In the genomic region with DNA sequence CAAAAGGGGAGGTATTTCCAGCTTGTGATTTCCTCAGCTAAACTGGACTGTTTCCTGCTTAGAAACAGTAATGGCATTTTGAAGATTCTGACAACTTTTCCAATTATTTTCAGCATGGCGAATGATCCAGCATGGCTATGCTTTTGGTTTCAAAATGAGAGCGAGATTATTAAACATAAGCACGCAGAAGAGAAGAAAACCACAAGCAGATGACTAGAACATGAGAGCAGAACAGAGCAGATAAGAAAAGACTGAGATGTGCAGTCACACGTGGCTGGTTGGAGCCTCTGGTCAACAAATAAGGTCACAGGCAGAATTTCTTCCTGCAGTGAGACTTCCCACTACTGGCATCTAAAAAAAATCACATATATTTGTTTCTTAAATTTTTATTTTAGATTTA, we compare ENCODE assay signal across 14 mouse cellular contexts. TPM values are rescaled to one million over a fixed set of nuclear protein-coding genes. Genes with fewer than 3 reads are reported as not detected.
A peak's percentile ranks its signal among the peaks of the same experiment; 100 is the strongest.
DNase-seq lines count a peak whose midpoint lies in the region; ATAC-seq and TF ChIP-seq lines count a peak whose summit lies in the region.
"Had no signal": no experiment of that assay in that cellular context is flagged by ENCODE, and none has a peak within 500 bp of the region (broad histone marks: within the 10 kb centered on the region; RNA-seq: fewer than 3 reads in every experiment).

No protein-coding gene starts in this region.

- no peak for TF ChIP-seq CTCF in left cerebral cortex, adult 2 months (IDR thresholded peaks at IDR 0.05)

- peak overlapping the region; percentile 75; the same call in 1 of the 2 replicates for H3K27ac ChIP-seq in heart, embryonic 10.5 days
- peak overlapping the region; percentile 95 for H3K27ac ChIP-seq in liver, embryonic 15.5 days (replicated peaks)
- no peak overlapping the region for H3K27ac ChIP-seq in forebrain, embryonic 13.5 days
- H3K27ac ChIP-seq in left cerebral cortex, adult 2 months = no peak overlapping the region
- H3K27ac ChIP-seq: hindbrain, embryonic 14.5 days; macrophage had no signal

- no peak for ATAC-seq in megakaryocyte, adult 5-6 weeks (ENCODE audit: poor library complexity, severe bottlenecking)
- peak; percentile 53 for ATAC-seq in liver, embryonic 15.5 days (ENCODE audit: insufficient read depth)
- ATAC-seq in forebrain, embryonic 13.5 days = no peak

- H3K9me3 ChIP-seq in heart, embryonic 10.5 days = no peaks in the 10 kb centered on the region
- H3K9me3 ChIP-seq in megakaryocyte, embryonic 14.5 days = no peaks in the 10 kb centered on the region
- H3K9me3 ChIP-seq in liver, embryonic 15.5 days (replicated peaks) = no peaks in the 10 kb centered on the region
- no peaks in the 10 kb centered on the region for H3K9me3 ChIP-seq in forebrain, embryonic 13.5 days (replicated peaks)
- H3K9me3 ChIP-seq: G1E had no signal

- H3K4me3 ChIP-seq in heart, embryonic 10.5 days = no peak overlapping the region
- peak overlapping the region; percentile 50 for H3K4me3 ChIP-seq in megakaryocyte, embryonic 14.5 days (replicated peaks)
- peak overlapping the region; percentile 18; the same call in 1 of the 2 replicates for H3K4me3 ChIP-seq in liver, embryonic 15.5 days (replicated peaks)
- no peak overlapping the region for H3K4me3 ChIP-seq in forebrain, embryonic 13.5 days
- no peak overlapping the region for H3K4me3 ChIP-seq in left cerebral cortex, adult 2 months

- intact Hi-C loops in left cerebral cortex, adult 2 months (cut with DNase I) = no loop called here

- peak overlapping the region; percentile 47; the same call in 1 of the 2 replicates for H3K9ac ChIP-seq in liver, embryonic 15.5 days
- H3K9ac ChIP-seq in forebrain, embryonic 13.5 days = no peak overlapping the region
- H3K9ac ChIP-seq: hindbrain, embryonic 14.5 days had no signal

- WGBS in heart, embryonic 10.5 days = 59% methylated on average over 4 of the region's 4 CpGs
- WGBS in liver, embryonic 15.5 days (ENCODE audit: insufficient replicate concordance) = 16% methylated on average over 4 of the region's 4 CpGs
- WGBS in forebrain, embryonic 13.5 days = 85% methylated on average over 4 of the region's 4 CpGs

- no peak for DNase-seq in heart, embryonic 10.5 days (ENCODE audit: low spot score)
- no peak for DNase-seq in heart, adult 18-20 months
- no peak for DNase-seq in left cerebral cortex, adult 2 months (ENCODE audit: extremely low spot score in 1 of 2, low spot score in 2 of 2)
- no peak for DNase-seq in adipocyte (ENCODE audit: low spot score)
- DNase-seq: cerebellum, adult 8-10 months; gastrocnemius, postnatal 36 days; left cerebral cortex, postnatal 4 days had no signal

- H3K4me2 ChIP-seq in liver, embryonic 15.5 days = peak overlapping the region; percentile 63
- H3K4me2 ChIP-seq in forebrain, embryonic 13.5 days = no peak overlapping the region
- H3K4me2 ChIP-seq: hindbrain, embryonic 14.5 days had no signal

- H3K27me3 ChIP-seq in heart, embryonic 10.5 days (ENCODE audit: insufficient read depth, poor library complexity, severe bottlenecking) = no peaks in the 10 kb centered on the region
- H3K27me3 ChIP-seq in megakaryocyte, embryonic 14.5 days (replicated peaks) = no peaks in the 10 kb centered on the region
- no peaks in the 10 kb centered on the region for H3K27me3 ChIP-seq in liver, embryonic 15.5 days
- no peaks in the 10 kb centered on the region for H3K27me3 ChIP-seq in forebrain, embryonic 13.5 days

- H3K36me3 ChIP-seq in heart, embryonic 10.5 days = peaks cover 2% of the 10 kb centered on the region; the same call in 1 of the 2 replicates
- no peaks in the 10 kb centered on the region for H3K36me3 ChIP-seq in megakaryocyte, embryonic 14.5 days (replicated peaks; ENCODE audit: low read length)
- no peaks in the 10 kb centered on the region for H3K36me3 ChIP-seq in liver, embryonic 15.5 days (replicated peaks)
- H3K36me3 ChIP-seq in forebrain, embryonic 13.5 days (ENCODE audit: poor library complexity, severe bottlenecking) = no peaks in the 10 kb centered on the region
- H3K36me3 ChIP-seq: G1E had no signal

- H3K4me1 ChIP-seq in heart, embryonic 10.5 days = peaks cover 18% of the 10 kb centered on the region
- peaks cover 62% of the 10 kb centered on the region for H3K4me1 ChIP-seq in megakaryocyte, embryonic 14.5 days
- peaks cover 75% of the 10 kb centered on the region for H3K4me1 ChIP-seq in liver, embryonic 15.5 days (replicated peaks)
- no peaks in the 10 kb centered on the region for H3K4me1 ChIP-seq in forebrain, embryonic 13.5 days

RNA-seq across cellular contexts. Expression of a gene that starts 12.7 kb away (rescaled TPM):
- 69.4 and 78.6 TPM in 2 replicates for polyA plus RNA-seq in heart, embryonic 10.5 days (2016; fragmentation: Nextera tagmentation; extraction: Ambion mirVana)
- 10 to 100 TPM; 28.5 to 31.4 TPM for total RNA-seq in heart, adult 18-20 months (2021)
- polyA plus RNA-seq in megakaryocyte, embryonic 14.5 days (2012; ENCODE audit: insufficient read depth, low replicate concordance) = 4.5 TPM in 1 of 2 replicates, not detected in the other
- 33.5 and 36.6 TPM in 2 replicates for total RNA-seq in megakaryocyte, adult 5-6 weeks (2015)
- 26.8 and 29.7 TPM in 2 replicates for total RNA-seq in megakaryocyte, adult 5-6 weeks (2017)
- 28.9 and 32.1 TPM in 2 replicates for polyA plus RNA-seq in liver, embryonic 15.5 days (2015; fragmentation: Nextera tagmentation; extraction: Ambion mirVana)
- polyA plus RNA-seq in forebrain, embryonic 13.5 days (2015; fragmentation: Nextera tagmentation; extraction: Ambion mirVana) = 97.9 and 98.4 TPM in 2 replicates
- 10 to 100 TPM; 39.0 to 44.4 TPM for total RNA-seq in left cerebral cortex, adult 2 months (2021)

RNA-seq across cellular contexts. Expression of a gene that starts 25.6 kb away (rescaled TPM):
- polyA plus RNA-seq in heart, embryonic 10.5 days (2016; fragmentation: Nextera tagmentation; extraction: Ambion mirVana) = 2.5 and 2.9 TPM in 2 replicates
- under 1 TPM; 0.35 to 0.54 TPM for total RNA-seq in heart, adult 18-20 months (2021)
- polyA plus RNA-seq in megakaryocyte, embryonic 14.5 days (2012; ENCODE audit: insufficient read depth, low replicate concordance) = 0.07 TPM in 1 of 2 replicates, not detected in the other
- total RNA-seq in megakaryocyte, adult 5-6 weeks (2015) = 0.30 TPM in 1 of 2 replicates, not detected in the other
- total RNA-seq in megakaryocyte, adult 5-6 weeks (2017) = 0.33 TPM in 1 of 2 replicates, not detected in the other
- 1.0 and 1.2 TPM in 2 replicates for polyA plus RNA-seq in liver, embryonic 15.5 days (2015; fragmentation: Nextera tagmentation; extraction: Ambion mirVana)
- polyA plus RNA-seq in forebrain, embryonic 13.5 days (2015; fragmentation: Nextera tagmentation; extraction: Ambion mirVana) = 3.7 and 4.4 TPM in 2 replicates
- total RNA-seq in left cerebral cortex, adult 2 months (2021) = 1 to 10 TPM; 1.3 to 1.7 TPM
- polyA plus RNA-seq: macrophage had no signal

RNA-seq across cellular contexts. Expression of a gene that starts 38.3 kb away (rescaled TPM):
- 22.7 and 27.5 TPM in 2 replicates for polyA plus RNA-seq in heart, embryonic 10.5 days (2016; fragmentation: Nextera tagmentation; extraction: Ambion mirVana)
- 10 to 100 TPM; 22.2 to 25.9 TPM for total RNA-seq in heart, adult 18-20 months (2021)
- polyA plus RNA-seq in megakaryocyte, embryonic 14.5 days (2012; ENCODE audit: insufficient read depth, low replicate concordance) = 0.70 TPM in 1 of 2 replicates, not detected in the other
- 24.2 and 25.3 TPM in 2 replicates for total RNA-seq in megakaryocyte, adult 5-6 weeks (2015)
- total RNA-seq in megakaryocyte, adult 5-6 weeks (2017) = 26.9 and 27.2 TPM in 2 replicates
- 9.6 and 11.0 TPM in 2 replicates for polyA plus RNA-seq in liver, embryonic 15.5 days (2015; fragmentation: Nextera tagmentation; extraction: Ambion mirVana)
- polyA plus RNA-seq in forebrain, embryonic 13.5 days (2015; fragmentation: Nextera tagmentation; extraction: Ambion mirVana) = 21.7 and 25.4 TPM in 2 replicates
- 10 to 100 TPM; 56.7 to 57.3 TPM for total RNA-seq in left cerebral cortex, adult 2 months (2021)

RNA-seq across cellular contexts. Expression of a gene that starts 52.6 kb away (rescaled TPM):
- 8.9 and 12.5 TPM in 2 replicates for polyA plus RNA-seq in heart, embryonic 10.5 days (2016; fragmentation: Nextera tagmentation; extraction: Ambion mirVana)
- 1 to 10 TPM; 5.5 to 5.9 TPM for total RNA-seq in heart, adult 18-20 months (2021)
- 1.3 TPM in 1 of 2 replicates, not detected in the other for polyA plus RNA-seq in megakaryocyte, embryonic 14.5 days (2012; ENCODE audit: insufficient read depth, low replicate concordance)
- total RNA-seq in megakaryocyte, adult 5-6 weeks (2015) = 4.4 and 4.7 TPM in 2 replicates
- 5.6 and 8.3 TPM in 2 replicates for total RNA-seq in megakaryocyte, adult 5-6 weeks (2017)
- polyA plus RNA-seq in liver, embryonic 15.5 days (2015; fragmentation: Nextera tagmentation; extraction: Ambion mirVana) = 3.0 and 3.1 TPM in 2 replicates
- 16.4 and 18.1 TPM in 2 replicates for polyA plus RNA-seq in forebrain, embryonic 13.5 days (2015; fragmentation: Nextera tagmentation; extraction: Ambion mirVana)
- total RNA-seq in left cerebral cortex, adult 2 months (2021) = 1 to 10 TPM; 7.0 to 8.2 TPM

RNA-seq across cellular contexts. Expression of a gene that starts 53.0 kb away (rescaled TPM):
- 2.0 and 2.4 TPM in 2 replicates for polyA plus RNA-seq in heart, embryonic 10.5 days (2016; fragmentation: Nextera tagmentation; extraction: Ambion mirVana)
- total RNA-seq in heart, adult 18-20 months (2021) = under 1 TPM; 0.44 to 0.52 TPM
- 0.92 TPM in 1 of 2 replicates, not detected in the other for polyA plus RNA-seq in megakaryocyte, embryonic 14.5 days (2012; ENCODE audit: insufficient read depth, low replicate concordance)
- total RNA-seq in megakaryocyte, adult 5-6 weeks (2015) = 0.16 and 1.1 TPM in 2 replicates
- total RNA-seq in megakaryocyte, adult 5-6 weeks (2017) = 1.2 and 1.3 TPM in 2 replicates
- 0.66 and 0.94 TPM in 2 replicates for polyA plus RNA-seq in liver, embryonic 15.5 days (2015; fragmentation: Nextera tagmentation; extraction: Ambion mirVana)
- polyA plus RNA-seq in forebrain, embryonic 13.5 days (2015; fragmentation: Nextera tagmentation; extraction: Ambion mirVana) = 2.9 and 3.5 TPM in 2 replicates
- total RNA-seq in left cerebral cortex, adult 2 months (2021) = under 1 TPM; 0.40 to 0.77 TPM

Comparison
In these comparisons a context has a peak if more than half of its experiments do, and no peak if none do; other contexts are left out.
1. H3K27ac ChIP-seq: peak in heart, embryonic 10.5 days (single experiment) and liver, embryonic 15.5 days (single experiment); none in forebrain, embryonic 13.5 days (single experiment) and left cerebral cortex, adult 2 months (single experiment).
2. H3K4me3 ChIP-seq: peak in megakaryocyte, embryonic 14.5 days (single experiment) and liver, embryonic 15.5 days (single experiment); none in heart, embryonic 10.5 days (single experiment), forebrain, embryonic 13.5 days (single experiment) and left cerebral cortex, adult 2 months (single experiment).